Mouse (Mus musculus) gastrocnemius, adult 2 months (tissue): ENCODE measurements around the gene Ralgps1. TPM values are rescaled to one million over a fixed set of nuclear protein-coding genes. Genes with fewer than 3 reads are reported as not detected.
"Not testable (repeated sequence)": the region's sequence is repeated elsewhere in the genome, so short reads cannot be mapped to it uniquely, and the experiment has no call there.

Experiments used
- DNase-seq: peaks from one replicate; pipeline ENCODE4 v3.0.0; 2022
- H3K27ac ChIP-seq: fragments of 200-600 bp; 2 replicates; pipeline ENCODE4 v1.8.1; 2022; ENCODE audit warnings: mild to moderate bottlenecking
- H3K4me3 ChIP-seq: fragments of 200-600 bp; 2 replicates; pipeline ENCODE4 v1.8.1; 2022; ENCODE audit warnings: mild to moderate bottlenecking, moderate library complexity
- CTCF ChIP-seq: fragments of 200-600 bp; IDR thresholded peaks from 2 replicates; pipeline ENCODE4 v1.8.1; 2022; ENCODE audit warnings: antibody characterized with exemption, mild to moderate bottlenecking, moderate library complexity
- intact Hi-C: fragments of 180-260 bp; cut with DNase I; formaldehyde crosslinking; loops from one replicate; pipeline ENCODE4 v1.15.1; 2025
- total RNA-seq, 2 experiments: library from RNA; stranded (reverse); gene quantifications; 2 replicates each; pipeline ENCODE4 v1.2.3; 2021

Ralgps1 gene
- total RNA-seq, 2 experiments from 2014 or later: 2.5 to 3.1 TPM

DNA sequence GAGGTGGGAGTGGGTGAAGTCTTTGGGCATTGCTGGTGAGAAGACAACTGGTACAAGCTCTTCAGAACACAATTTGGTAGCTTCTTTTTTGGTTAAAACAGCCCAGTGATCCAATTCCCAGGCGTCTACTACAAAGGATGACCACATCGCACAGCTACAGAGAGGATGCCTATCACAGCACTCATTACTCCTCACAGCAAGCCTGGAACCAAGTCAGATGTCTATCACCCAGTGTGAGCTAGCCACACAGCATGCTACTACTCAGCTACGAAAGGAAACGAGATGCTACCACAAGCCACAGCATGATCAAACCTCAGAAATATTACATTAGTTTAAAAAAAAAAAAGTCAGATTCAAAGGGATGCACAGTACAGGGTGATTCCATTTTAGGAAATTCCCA lies 29.1 kb downstream of the Ralgps1 start:
- Histone ChIP-seq H3K27ac (no peak overlapping the region), H3K4me3 (no peak overlapping the region)
- no peak for TF ChIP-seq CTCF
- no peak for DNase-seq
- intact Hi-C loops: loop anchor here (10.0 kb wide), 1 partner anchor 357 kb away; the partner anchor contains the start of gene Slc2a8

DNA sequence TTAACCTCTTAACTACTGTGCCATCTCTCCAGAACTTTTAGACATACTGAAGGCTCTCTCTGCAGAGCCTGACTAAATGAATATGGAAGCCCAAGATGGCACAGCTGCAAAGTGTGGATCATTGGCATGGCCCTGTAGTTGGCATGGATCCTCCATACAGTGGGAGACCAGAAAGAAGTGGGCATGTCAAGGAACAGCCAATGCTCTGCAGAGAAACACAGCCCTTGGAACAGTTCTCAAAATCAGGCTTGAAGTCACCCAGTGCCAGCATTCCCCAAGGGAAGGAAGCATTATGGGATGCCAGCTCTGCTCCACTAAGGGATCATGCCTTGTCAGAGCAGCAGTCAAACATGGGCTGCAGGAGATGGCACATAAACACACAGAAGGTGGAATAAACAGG lies 35.5 kb downstream of the Ralgps1 start:
- no peak overlapping the region for H3K4me3 ChIP-seq
- no peak for DNase-seq
- TF ChIP-seq CTCF: no peak
- intact Hi-C loops: no loop called here
- H3K27ac ChIP-seq: no peak overlapping the region

DNA sequence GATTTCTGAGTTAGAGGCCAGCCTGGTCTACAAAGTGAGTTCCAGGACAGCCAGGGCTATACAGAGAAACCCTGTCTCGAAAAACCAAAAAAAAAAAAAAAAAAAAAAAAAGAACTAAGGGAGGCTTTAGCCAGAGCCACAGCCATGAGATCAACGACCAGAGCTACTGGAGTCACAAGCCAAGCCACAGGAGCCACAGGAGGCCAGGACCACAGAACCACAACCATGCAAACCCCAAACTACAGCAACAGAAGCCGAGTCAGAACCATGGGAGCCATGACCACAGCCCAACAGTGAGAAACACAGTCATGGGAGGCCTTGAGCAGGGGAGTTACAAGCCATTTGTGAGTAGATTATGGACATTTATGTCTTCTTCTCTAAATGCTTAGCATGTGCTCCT lies 41.7 kb downstream of the Ralgps1 start:
- intact Hi-C loops: no loop called here
- Histone ChIP-seq H3K27ac (no peak overlapping the region), H3K4me3 (no peak overlapping the region)
- no peak for DNase-seq
- no peak for TF ChIP-seq CTCF

DNA sequence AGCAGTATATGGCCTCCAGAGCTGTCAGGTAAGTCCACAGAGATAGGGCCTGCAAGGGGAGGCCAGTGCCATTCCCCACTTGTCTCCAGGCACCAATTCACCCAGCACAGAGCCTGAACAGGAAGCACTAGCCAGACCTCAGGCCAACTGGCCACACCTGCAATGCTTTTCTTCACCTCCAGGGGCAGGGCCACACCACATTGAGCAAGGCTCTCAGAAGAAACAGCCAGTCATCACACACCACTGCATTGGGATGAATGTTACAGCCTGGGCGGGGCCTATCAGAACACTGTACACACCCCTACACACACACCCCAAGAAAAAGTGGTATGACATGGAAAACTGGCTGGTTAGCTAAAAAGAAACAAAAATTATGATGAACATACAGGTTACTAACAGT lies 42.3 kb downstream of the Ralgps1 start:
- Histone ChIP-seq H3K27ac (no peak overlapping the region), H3K4me3 (no peak overlapping the region)
- TF ChIP-seq CTCF: peak; percentile 63
- peak; percentile 38 for DNase-seq
- intact Hi-C loops: no loop called here

DNA sequence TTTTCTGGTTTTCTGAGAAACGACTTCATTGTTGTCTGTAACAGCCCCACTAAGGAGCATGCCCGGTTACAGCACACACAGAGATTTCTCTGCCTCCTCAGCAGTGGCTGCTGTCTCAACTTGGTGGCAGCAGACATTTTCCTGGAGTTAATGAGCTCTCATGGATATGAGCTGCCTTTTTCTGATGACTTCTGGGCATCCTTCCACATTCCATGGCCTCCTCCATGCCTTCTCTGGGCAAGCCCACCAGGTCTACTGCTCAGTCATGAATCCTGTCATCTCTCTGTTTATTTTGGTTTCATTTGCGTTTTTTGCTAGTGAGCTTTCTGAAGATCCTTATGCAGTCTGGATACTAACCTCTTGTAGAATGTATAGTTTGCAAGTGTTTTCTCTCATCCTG lies 45.9 kb downstream of the Ralgps1 start:
- no peak for TF ChIP-seq CTCF
- Histone ChIP-seq H3K27ac (no peak overlapping the region), H3K4me3 (no peak overlapping the region)
- no peak for DNase-seq
- intact Hi-C loops: no loop called here

DNA sequence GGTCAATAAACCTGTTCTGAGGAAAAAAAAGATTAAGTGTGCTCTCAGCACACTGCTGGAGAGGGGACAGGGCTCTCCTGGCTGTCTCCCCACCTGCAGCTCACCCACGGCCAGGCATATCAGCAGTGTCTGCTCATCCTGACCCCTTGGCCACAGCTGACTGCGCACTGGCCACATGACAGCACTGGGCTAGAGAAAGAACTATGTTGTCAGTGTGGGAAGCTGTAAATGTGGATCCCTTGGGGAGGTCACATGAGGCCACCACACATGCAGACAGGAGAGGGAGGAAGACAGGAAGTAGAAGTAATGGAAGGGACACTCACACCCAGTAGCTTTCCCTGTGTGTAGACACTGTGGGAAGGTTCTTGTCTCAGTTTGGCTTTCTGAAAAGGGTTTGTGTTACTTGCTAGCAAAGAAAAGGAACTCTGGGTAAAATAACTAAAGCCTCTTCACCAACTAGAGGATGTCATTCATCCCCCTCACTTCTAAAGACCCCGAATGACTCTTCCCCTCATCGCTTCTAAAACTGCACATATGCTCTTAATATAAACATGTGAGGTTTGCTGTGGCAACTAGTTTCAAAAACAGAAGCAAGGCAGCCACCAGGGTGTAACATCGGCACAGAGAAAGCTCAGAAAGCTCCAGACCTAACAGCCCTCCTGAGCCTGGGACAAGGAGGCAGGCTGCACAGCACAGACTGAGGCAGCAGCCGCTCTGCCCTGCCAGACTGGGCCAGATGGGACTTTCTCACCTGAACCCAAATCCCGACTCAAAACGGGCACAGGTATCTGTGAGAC lies 47.3 kb downstream of the Ralgps1 start:
- peak overlapping the region; percentile 44 for H3K27ac ChIP-seq
- no peak for TF ChIP-seq CTCF
- peak; percentile 80 for DNase-seq

DNA sequence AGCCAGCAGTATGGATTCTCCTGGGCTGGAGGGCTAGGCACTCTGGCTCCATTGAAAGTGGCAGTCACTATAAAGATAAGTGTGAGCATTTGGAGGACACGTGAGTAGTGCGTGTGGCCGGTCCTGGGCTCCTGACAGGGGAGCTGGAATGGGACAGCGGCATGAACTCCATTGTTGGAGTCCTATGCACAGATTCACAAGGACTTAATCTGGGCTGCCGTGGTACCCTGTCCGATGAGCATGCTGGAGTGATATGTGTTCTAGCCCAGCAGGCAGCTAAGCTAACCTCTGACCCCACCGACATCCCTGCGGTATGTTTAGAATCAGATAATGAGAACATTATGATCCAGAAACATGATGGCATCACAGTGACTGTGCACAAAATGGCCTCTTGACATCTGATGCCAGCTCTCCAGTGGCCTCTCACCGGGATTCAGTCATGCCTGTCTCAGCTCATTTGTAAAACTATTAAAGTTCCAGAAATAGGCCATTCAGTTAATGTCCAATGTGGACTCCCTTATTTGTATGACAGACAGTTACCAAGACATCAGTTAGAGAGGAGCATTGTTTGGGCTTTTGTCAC lies 48.2 kb downstream of the Ralgps1 start:
- DNase-seq, intact Hi-C loops, H3K4me3 ChIP-seq: not testable (repeated sequence)
- H3K27ac ChIP-seq: peak overlapping the region; percentile 44

More for the DNA sequence above, 47.3 kb downstream of the Ralgps1 start:
- no peak overlapping the region for H3K4me3 ChIP-seq
- intact Hi-C loops: no loop called here

DNA sequence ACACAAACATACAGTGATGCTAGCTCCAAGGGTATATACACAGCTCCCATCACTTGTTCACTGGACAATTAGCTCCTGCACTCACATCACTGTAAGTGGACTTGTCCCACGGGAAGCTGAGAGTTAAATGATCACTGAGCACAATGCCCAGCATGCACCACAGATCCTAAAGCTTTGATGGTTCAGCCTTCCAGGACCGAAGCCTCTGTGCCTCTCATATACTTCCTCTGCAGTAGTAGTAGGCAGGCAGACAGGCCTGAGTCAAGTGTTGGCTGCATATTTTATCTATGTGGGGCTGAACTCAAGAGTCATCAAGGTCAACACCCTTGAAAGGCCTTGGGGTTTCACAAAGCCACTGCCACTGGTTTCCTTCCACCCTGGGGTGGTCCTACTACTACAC lies 49.6 kb downstream of the Ralgps1 start:
- Histone ChIP-seq H3K27ac (no peak overlapping the region), H3K4me3 (no peak overlapping the region)
- no peak for TF ChIP-seq CTCF
- DNase-seq: no peak
- intact Hi-C loops: no loop called here

DNA sequence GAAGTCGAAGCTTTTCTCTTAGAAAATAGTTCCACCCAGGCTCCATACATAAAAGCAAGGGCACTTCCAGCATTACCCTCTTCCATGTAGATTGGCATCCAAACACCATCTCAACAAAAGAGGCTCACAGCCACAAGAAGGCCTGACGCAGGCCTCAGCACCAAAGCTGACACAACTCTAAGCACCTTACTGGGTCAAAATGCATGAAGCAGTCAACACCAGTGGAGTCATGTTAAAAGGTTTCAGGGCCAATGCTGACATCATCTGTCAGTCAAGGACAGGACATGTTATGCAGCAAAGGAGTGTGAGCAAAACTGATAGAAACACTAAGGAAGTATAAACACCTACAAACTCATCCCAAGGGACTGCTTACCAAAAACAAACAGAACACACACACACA lies 50.3 kb downstream of the Ralgps1 start:
- Histone ChIP-seq H3K27ac (no peak overlapping the region), H3K4me3 (no peak overlapping the region)
- no peak for TF ChIP-seq CTCF
- intact Hi-C loops: no loop called here
- DNase-seq: no peak

DNA sequence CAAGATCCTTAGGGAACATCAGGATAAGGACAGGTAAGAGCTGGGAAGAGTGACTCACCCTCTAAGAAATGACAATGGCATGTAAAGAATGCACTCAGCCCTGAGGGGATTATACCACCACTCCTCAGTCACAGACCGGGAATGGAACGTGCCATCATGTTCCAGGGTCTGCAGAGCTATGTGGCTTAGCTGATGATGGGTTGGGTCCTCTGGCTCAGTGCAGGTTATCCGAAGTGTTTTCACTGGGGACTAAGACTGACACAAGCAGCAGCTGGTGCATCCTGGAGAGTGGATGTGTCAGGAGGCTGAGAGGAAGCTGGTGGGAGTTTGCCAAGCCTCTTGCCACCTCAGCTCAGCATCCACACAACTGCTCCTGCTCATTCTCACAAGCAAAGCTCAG lies 50.7 kb downstream of the Ralgps1 start:
- no peak for TF ChIP-seq CTCF
- no peak overlapping the region for H3K4me3 ChIP-seq
- intact Hi-C loops: no loop called here
- DNase-seq: no peak
- no peak overlapping the region for H3K27ac ChIP-seq

DNA sequence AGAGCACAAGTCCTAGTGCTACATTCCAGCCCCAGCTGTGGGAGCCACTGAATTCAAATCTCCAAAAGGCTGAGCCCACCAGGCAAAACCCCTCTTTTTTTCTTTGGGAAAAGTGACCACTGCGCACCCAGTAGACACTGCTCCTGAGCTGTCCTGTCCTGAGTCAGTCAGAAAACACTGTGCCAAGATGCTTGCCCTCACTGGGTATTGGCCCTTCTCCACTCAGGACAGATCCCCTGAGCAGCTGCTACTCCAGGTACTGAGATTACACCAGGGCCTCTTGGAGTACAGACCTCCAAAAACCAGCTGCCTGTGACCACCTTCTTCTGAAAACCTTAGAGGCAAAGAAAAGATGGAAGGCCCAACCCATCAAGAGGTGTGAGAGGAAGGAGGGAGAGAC lies 51.4 kb downstream of the Ralgps1 start:
- DNase-seq: no peak
- Histone ChIP-seq H3K4me3 (no peak overlapping the region), H3K27ac (no peak overlapping the region)
- intact Hi-C loops: no loop called here
- TF ChIP-seq CTCF: no peak

DNA sequence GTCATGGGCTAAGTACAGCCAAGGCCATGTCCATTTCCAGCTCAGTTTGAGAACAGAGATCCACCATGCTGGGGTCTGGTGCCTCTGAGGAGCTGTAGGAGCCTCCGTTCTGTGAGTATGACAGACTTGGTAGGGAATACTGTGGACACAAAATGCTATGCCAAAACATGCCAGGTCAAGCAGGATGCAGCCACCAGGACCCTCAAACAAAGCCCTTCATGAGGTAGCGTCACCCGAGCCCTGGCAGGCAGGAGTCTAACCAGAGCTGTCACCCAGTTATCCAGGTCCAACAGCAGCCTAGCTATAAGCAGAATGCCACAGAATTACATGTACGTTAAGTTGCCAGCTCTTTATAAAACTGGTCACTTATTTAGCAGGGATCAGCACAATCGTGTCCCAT lies 51.8 kb downstream of the Ralgps1 start:
- TF ChIP-seq CTCF: no peak
- intact Hi-C loops: no loop called here

DNA sequence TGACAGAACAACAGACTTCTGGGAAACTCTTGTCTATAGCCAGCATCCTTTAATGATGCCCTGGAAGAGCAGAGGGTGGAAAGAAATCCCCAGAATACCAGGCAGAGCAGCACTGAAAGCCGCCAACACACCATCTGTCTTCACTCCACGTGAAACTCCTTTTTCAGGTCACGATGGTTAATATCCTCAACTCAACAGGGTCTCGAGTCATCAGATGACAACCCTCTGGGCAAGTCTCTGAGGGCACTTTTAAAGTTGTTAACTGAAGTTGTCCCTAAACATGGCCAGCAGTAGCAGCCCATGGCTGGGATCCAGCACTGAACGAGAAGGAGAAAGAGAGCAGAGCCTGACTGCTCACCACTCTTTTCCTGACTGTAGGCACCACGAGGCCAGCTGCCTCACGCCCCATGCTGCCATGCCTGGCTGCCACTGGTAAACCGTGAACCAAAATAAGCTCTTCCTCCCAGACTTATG lies 52.8 kb downstream of the Ralgps1 start:
- H3K27ac ChIP-seq: no peak overlapping the region
- H3K4me3 ChIP-seq: no peak overlapping the region
- no peak for TF ChIP-seq CTCF
- peak; percentile 34 for DNase-seq
- intact Hi-C loops: no loop called here

More for the DNA sequence above, 51.8 kb downstream of the Ralgps1 start:
- no peak for DNase-seq
- Histone ChIP-seq H3K27ac (no peak overlapping the region), H3K4me3 (no peak overlapping the region)
